Mouse (Mus musculus): ENCODE data around the gene Tmem115.

DNA sequence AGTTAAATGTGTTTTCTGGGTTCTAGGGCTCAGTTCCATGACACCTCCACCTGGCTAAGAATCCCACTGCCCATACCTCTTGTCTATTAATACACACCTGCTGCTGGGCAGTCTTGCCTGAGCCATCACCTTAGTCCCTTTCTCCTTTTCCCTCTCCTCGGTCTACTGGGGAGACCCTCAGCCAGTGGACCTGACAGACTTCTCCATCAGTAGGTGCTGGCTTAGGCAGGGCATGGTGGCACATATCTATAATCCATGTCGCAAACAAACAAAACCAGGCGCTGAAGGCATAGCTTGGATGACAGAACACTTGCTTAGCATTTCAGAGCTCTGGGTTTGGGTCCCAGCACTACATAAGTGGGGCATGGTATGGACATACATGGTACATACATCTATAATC lies 5.0 kb downstream of the Tmem115 start:
- no peak for TF ChIP-seq GATA1 (IDR thresholded peaks at IDR 0.05; ENCODE audit: low read length)
- TF ChIP-seq TAL1 (IDR thresholded peaks at IDR 0.05; ENCODE audit: low read length), result no peak
